Mouse (Mus musculus): Measurements from ENCODE around the gene Slit1. TPM values are rescaled to one million over a fixed set of nuclear protein-coding genes. Genes with fewer than 3 reads are reported as not detected.

The Slit1 gene
- polyA plus RNA-seq, 1 experiment from 2014 or later: 0.68 TPM

- H3K27ac ChIP-seq (ENCODE audit: low read length): no peak overlapping the region
- H3K9ac ChIP-seq (ENCODE audit: low read depth, low read length): no peak overlapping the region
- H3K4me1 ChIP-seq (ENCODE audit: control insufficient read depth, insufficient read depth, low read length): peaks cover 11% of the 10 kb centered on the region; the same call in 1 of the 2 replicates
- no peak for ATAC-seq
- no peak overlapping the region for H3K4me2 ChIP-seq (ENCODE audit: low read depth, low read length)
- H3K9me3 ChIP-seq (ENCODE audit: control insufficient read depth, low read length): no peaks in the 10 kb centered on the region
- WGBS: 98% methylated on average over 5 of the region's 5 CpGs
- H3K4me3 ChIP-seq (ENCODE audit: low read length): no peak overlapping the region
- H3K27me3 ChIP-seq (replicated peaks; ENCODE audit: control insufficient read depth, insufficient read depth, low read length): no peaks in the 10 kb centered on the region
- H3K36me3 ChIP-seq (ENCODE audit: control insufficient read depth, insufficient read depth, low read length): peaks cover 18% of the 10 kb centered on the region
Measured at GRCm38 (mm10) chr19:41582918-41583514, 160.4 kb downstream of the Slit1 start.

GRCm38 (mm10) chr19:41581706-41582420 is 161.6 kb downstream of the Slit1 start, which contains the start of gene Gm340:
Gm340 (plus strand) TSS chr19:41582370.
- no peaks in the 10 kb centered on the region for H3K9me3 ChIP-seq (ENCODE audit: control insufficient read depth, low read length)
- peaks cover 18% of the 10 kb centered on the region for H3K36me3 ChIP-seq (ENCODE audit: control insufficient read depth, insufficient read depth, low read length)
- no peak within 1 kb of the TSS for H3K4me3 ChIP-seq (ENCODE audit: low read length)
- H3K9ac ChIP-seq (ENCODE audit: low read depth, low read length): no peak within 1 kb of the TSS
- 82% methylated on average over 23 of the region's 23 CpGs for WGBS
- ATAC-seq: no peak
- peaks cover 11% of the 10 kb centered on the region; the same call in 1 of the 2 replicates for H3K4me1 ChIP-seq (ENCODE audit: control insufficient read depth, insufficient read depth, low read length)
- H3K27me3 ChIP-seq (replicated peaks; ENCODE audit: control insufficient read depth, insufficient read depth, low read length): no peaks in the 10 kb centered on the region
- no peak within 1 kb of the TSS for H3K4me2 ChIP-seq (ENCODE audit: low read depth, low read length)
- H3K27ac ChIP-seq (ENCODE audit: low read length): no peak within 1 kb of the TSS

GRCm38 (mm10) chr19:41579311-41579920 is 164.0 kb downstream of the Slit1 start:
- Histone ChIP-seq H3K4me3 (ENCODE audit: low read length) (no peak overlapping the region), H3K9ac (ENCODE audit: low read depth, low read length) (no peak overlapping the region), H3K4me2 (ENCODE audit: low read depth, low read length) (no peak overlapping the region; the same call in 1 of the 2 replicates), H3K9me3 (ENCODE audit: control insufficient read depth, low read length) (no peaks in the 10 kb centered on the region), H3K36me3 (ENCODE audit: control insufficient read depth, insufficient read depth, low read length) (peaks cover 18% of the 10 kb centered on the region), H3K27me3 (replicated peaks; ENCODE audit: control insufficient read depth, insufficient read depth, low read length) (no peaks in the 10 kb centered on the region), H3K4me1 (ENCODE audit: control insufficient read depth, insufficient read depth, low read length) (peaks cover 11% of the 10 kb centered on the region; the same call in 1 of the 2 replicates), H3K27ac (ENCODE audit: low read length) (peak overlapping the region; percentile 61)
- WGBS: 85% methylated on average over 4 of the region's 4 CpGs
- ATAC-seq: no peak

GRCm38 (mm10) chr19:41577576-41577975 is 165.9 kb downstream of the Slit1 start:
- peak overlapping the region; percentile 20; the same call in 1 of the 2 replicates for H3K4me2 ChIP-seq (ENCODE audit: low read depth, low read length)
- H3K27me3 ChIP-seq (replicated peaks; ENCODE audit: control insufficient read depth, insufficient read depth, low read length): no peaks in the 10 kb centered on the region
- ATAC-seq: peak; percentile 89
- H3K36me3 ChIP-seq (ENCODE audit: control insufficient read depth, insufficient read depth, low read length): peaks cover 9% of the 10 kb centered on the region
- no peak overlapping the region for H3K4me3 ChIP-seq (ENCODE audit: low read length)
- no peaks in the 10 kb centered on the region for H3K9me3 ChIP-seq (ENCODE audit: control insufficient read depth, low read length)
- H3K4me1 ChIP-seq (ENCODE audit: control insufficient read depth, insufficient read depth, low read length): peaks cover 11% of the 10 kb centered on the region; the same call in 1 of the 2 replicates
- H3K27ac ChIP-seq (ENCODE audit: low read length): peak overlapping the region; percentile 35
- H3K9ac ChIP-seq (ENCODE audit: low read depth, low read length): no peak overlapping the region

- Histone ChIP-seq H3K27ac (ENCODE audit: low read length) (no peak overlapping the region), H3K27me3 (replicated peaks; ENCODE audit: control insufficient read depth, insufficient read depth, low read length) (no peaks in the 10 kb centered on the region), H3K36me3 (ENCODE audit: control insufficient read depth, insufficient read depth, low read length) (no peaks in the 10 kb centered on the region; the same call in 1 of the 2 replicates), H3K4me2 (ENCODE audit: low read depth, low read length) (no peak overlapping the region), H3K4me3 (ENCODE audit: low read length) (no peak overlapping the region), H3K4me1 (ENCODE audit: control insufficient read depth, insufficient read depth, low read length) (no peaks in the 10 kb centered on the region), H3K9me3 (ENCODE audit: control insufficient read depth, low read length) (no peaks in the 10 kb centered on the region), H3K9ac (ENCODE audit: low read depth, low read length) (no peak overlapping the region)
- 91% methylated on average over 2 of the region's 2 CpGs for WGBS
- no peak for ATAC-seq
Measured at GRCm38 (mm10) chr19:41573700-41574099, 169.8 kb downstream of the Slit1 start.

GRCm38 (mm10) chr19:41568791-41569190 is 174.7 kb downstream of the Slit1 start:
- ATAC-seq: no peak
- no peak overlapping the region for H3K9ac ChIP-seq (ENCODE audit: low read depth, low read length)

GRCm38 (mm10) chr19:41560856-41561255 is 182.6 kb downstream of the Slit1 start:
- no peak overlapping the region for H3K27ac ChIP-seq (ENCODE audit: low read length)
- no peak for ATAC-seq
- 79% methylated on average over 3 of the region's 3 CpGs for WGBS

More at GRCm38 (mm10) chr19:41568791-41569190, 174.7 kb downstream of the Slit1 start:
- H3K4me3 ChIP-seq (ENCODE audit: low read length): no peak overlapping the region
- no peak overlapping the region for H3K4me2 ChIP-seq (ENCODE audit: low read depth, low read length)
- H3K27me3 ChIP-seq (replicated peaks; ENCODE audit: control insufficient read depth, insufficient read depth, low read length): no peaks in the 10 kb centered on the region
- 48% methylated on average over 2 of the region's 2 CpGs for WGBS
- no peaks in the 10 kb centered on the region for H3K9me3 ChIP-seq (ENCODE audit: control insufficient read depth, low read length)
- no peaks in the 10 kb centered on the region for H3K4me1 ChIP-seq (ENCODE audit: control insufficient read depth, insufficient read depth, low read length)
- no peak overlapping the region for H3K27ac ChIP-seq (ENCODE audit: low read length)
- no peaks in the 10 kb centered on the region; the same call in 1 of the 2 replicates for H3K36me3 ChIP-seq (ENCODE audit: control insufficient read depth, insufficient read depth, low read length)

GRCm38 (mm10) chr19:41558891-41559486 is 184.5 kb downstream of the Slit1 start:
- H3K4me3 ChIP-seq (ENCODE audit: low read length): no peak overlapping the region
- H3K4me2 ChIP-seq (ENCODE audit: low read depth, low read length): no peak overlapping the region
- 89% methylated on average over 9 of the region's 9 CpGs for WGBS
- H3K27ac ChIP-seq (ENCODE audit: low read length): no peak overlapping the region
- ATAC-seq: no peak
- H3K9ac ChIP-seq (ENCODE audit: low read depth, low read length): no peak overlapping the region
- H3K36me3 ChIP-seq (ENCODE audit: control insufficient read depth, insufficient read depth, low read length): peaks cover 16% of the 10 kb centered on the region; the same call in 1 of the 2 replicates
- H3K9me3 ChIP-seq (ENCODE audit: control insufficient read depth, low read length): no peaks in the 10 kb centered on the region
- H3K4me1 ChIP-seq (ENCODE audit: control insufficient read depth, insufficient read depth, low read length): peaks cover 8% of the 10 kb centered on the region
- H3K27me3 ChIP-seq (replicated peaks; ENCODE audit: control insufficient read depth, insufficient read depth, low read length): no peaks in the 10 kb centered on the region

More at GRCm38 (mm10) chr19:41560856-41561255, 182.6 kb downstream of the Slit1 start:
- H3K4me3 ChIP-seq (ENCODE audit: low read length): no peak overlapping the region
- no peaks in the 10 kb centered on the region for H3K27me3 ChIP-seq (replicated peaks; ENCODE audit: control insufficient read depth, insufficient read depth, low read length)
- H3K4me2 ChIP-seq (ENCODE audit: low read depth, low read length): no peak overlapping the region
- H3K36me3 ChIP-seq (ENCODE audit: control insufficient read depth, insufficient read depth, low read length): peaks cover 12% of the 10 kb centered on the region; the same call in 1 of the 2 replicates
- H3K9me3 ChIP-seq (ENCODE audit: control insufficient read depth, low read length): no peaks in the 10 kb centered on the region
- no peak overlapping the region for H3K9ac ChIP-seq (ENCODE audit: low read depth, low read length)
- H3K4me1 ChIP-seq (ENCODE audit: control insufficient read depth, insufficient read depth, low read length): peaks cover 8% of the 10 kb centered on the region

GRCm38 (mm10) chr19:41557491-41557890 is 186.0 kb downstream of the Slit1 start:
- H3K9me3 ChIP-seq (ENCODE audit: control insufficient read depth, low read length): no peaks in the 10 kb centered on the region
- H3K27ac ChIP-seq (ENCODE audit: low read length): no peak overlapping the region
- H3K27me3 ChIP-seq (replicated peaks; ENCODE audit: control insufficient read depth, insufficient read depth, low read length): no peaks in the 10 kb centered on the region
- H3K4me3 ChIP-seq (ENCODE audit: low read length): no peak overlapping the region
- H3K9ac ChIP-seq (ENCODE audit: low read depth, low read length): no peak overlapping the region
- no peak for ATAC-seq
- H3K4me1 ChIP-seq (ENCODE audit: control insufficient read depth, insufficient read depth, low read length): peaks cover 8% of the 10 kb centered on the region
- WGBS: 65% methylated on average over 4 of the region's 4 CpGs
- H3K36me3 ChIP-seq (ENCODE audit: control insufficient read depth, insufficient read depth, low read length): peaks cover 16% of the 10 kb centered on the region; the same call in 1 of the 2 replicates
- no peak overlapping the region for H3K4me2 ChIP-seq (ENCODE audit: low read depth, low read length)

Data from intestine, embryonic 16.5 days (tissue).